Mouse (Mus musculus): ENCODE results near the gene Slc25a53.
"Not testable (repeated sequence)": the region's sequence is repeated elsewhere in the genome, so short reads cannot be mapped to it uniquely, and the experiment has no call there.

The Slc25a53 gene

GRCm38 (mm10) chrX:136958300-136958699 lies 79.8 kb downstream of the Slc25a53 start:
- not testable (repeated sequence) for DNase-seq

DNA sequence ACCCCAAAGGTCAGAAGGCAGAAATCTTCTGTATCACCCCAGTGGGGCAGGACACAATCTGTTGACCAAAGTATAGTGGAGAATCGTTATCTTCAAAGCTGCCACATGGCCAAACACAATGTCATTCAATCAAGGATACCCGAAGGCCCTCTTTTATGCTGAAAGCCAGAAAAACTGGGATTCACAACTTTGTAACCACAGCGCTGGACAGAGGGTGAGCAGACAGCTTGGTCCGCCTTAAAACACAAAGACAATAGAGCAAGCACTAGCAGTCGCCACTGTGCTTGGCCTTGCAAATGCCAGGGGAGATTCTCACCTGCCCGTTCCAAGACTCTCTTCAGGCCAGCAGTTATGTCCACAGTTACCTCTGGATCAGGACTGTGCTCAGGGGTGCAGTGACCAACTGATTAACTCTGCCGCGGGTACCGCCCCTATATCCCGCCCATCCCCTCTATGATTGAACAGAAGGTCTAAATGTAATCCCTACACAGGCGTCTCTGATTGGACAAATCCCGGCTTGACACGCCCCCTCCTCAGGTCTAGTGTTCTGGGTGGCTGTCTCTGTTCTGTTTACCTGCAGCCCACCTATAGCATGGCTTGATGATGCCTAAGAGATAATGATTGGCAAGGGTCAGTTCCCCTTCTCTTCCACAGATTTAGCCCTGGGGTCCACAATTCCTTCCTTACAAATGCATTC lies 80.4 kb downstream of the Slc25a53 start:
- peak; percentile 90 for DNase-seq

DNA sequence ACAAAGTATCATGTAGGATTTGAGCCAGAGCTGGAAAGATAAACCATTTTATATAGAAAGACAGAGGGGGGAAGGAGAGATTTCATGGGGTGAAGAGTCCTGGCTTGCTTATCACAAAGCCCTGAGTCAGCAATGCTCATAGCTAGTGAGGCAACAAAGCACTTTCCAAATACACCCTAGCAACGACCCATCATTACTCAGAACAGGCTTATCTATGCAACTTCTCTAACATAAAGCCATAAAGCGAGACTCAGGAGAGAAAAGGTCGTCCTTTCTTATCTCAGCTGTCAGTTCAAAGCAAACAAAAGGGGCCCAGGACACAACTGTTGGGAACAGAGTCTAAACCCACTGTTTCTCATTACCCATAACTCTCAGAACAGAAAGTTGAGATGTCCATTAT lies 100.1 kb downstream of the Slc25a53 start:
- no peak for DNase-seq
